Mouse (Mus musculus) CD4-positive naive resting alpha-beta T cell, adult 76 days (primary cell): Measurements from ENCODE around the gene Ndrg4. TPM values are rescaled to one million over a fixed set of nuclear protein-coding genes. Genes with fewer than 3 reads are reported as not detected.

Experiments used
- total RNA-seq: library from RNA; stranded (reverse); gene quantifications from one replicate; pipeline ENCODE4 v1.2.4, GENCODE M21; 2023

The Ndrg4 gene
- total RNA-seq, result 0.85 TPM

GRCm38 (mm10) chr8:95676631-95677030 lies at the start of gene Ndrg4:
Ndrg4 (plus strand) TSS chr8:95676980.

GRCm38 (mm10) chr8:95633262-95634062 lies 43.3 kb upstream of the Ndrg4 start, which contains the start of gene Gins3:
Gins3 (plus strand) TSS chr8:95633453.

GRCm38 (mm10) chr8:95715676-95716531 lies 39.1 kb downstream of the Ndrg4 start, which contains the start of gene Setd6:
Setd6 (plus strand) TSS chr8:95715881.

Other genes starting within 250 kb of the Ndrg4 start
- 70.3 TPM for gene Cfap20, start 242.1 kb upstream of the Ndrg4 start, total RNA-seq
- 73.8 TPM for gene Csnk2a2, start 186.9 kb upstream of the Ndrg4 start, total RNA-seq
- gene Ccdc113, start 142.9 kb upstream of the Ndrg4 start, total RNA-seq, result not detected
- gene Prss54, start 100.6 kb upstream of the Ndrg4 start, total RNA-seq, result not detected
- 3.8 TPM for gene Gins3, start 43.5 kb upstream of the Ndrg4 start, total RNA-seq
- 40.2 TPM for gene Setd6, start 38.9 kb downstream of the Ndrg4 start, total RNA-seq
- gene Cnot1, start 130.5 kb downstream of the Ndrg4 start, total RNA-seq, result 323 TPM
- 82.2 TPM for gene Sap18b, start 148.4 kb downstream of the Ndrg4 start, total RNA-seq
- 14.1 TPM for gene Slc38a7, start 176.6 kb downstream of the Ndrg4 start, total RNA-seq
- gene Got2, start 211.6 kb downstream of the Ndrg4 start, total RNA-seq, result 53.0 TPM